10 mouse cellular contexts compared by ENCODE assay signal in the genomic region with DNA sequence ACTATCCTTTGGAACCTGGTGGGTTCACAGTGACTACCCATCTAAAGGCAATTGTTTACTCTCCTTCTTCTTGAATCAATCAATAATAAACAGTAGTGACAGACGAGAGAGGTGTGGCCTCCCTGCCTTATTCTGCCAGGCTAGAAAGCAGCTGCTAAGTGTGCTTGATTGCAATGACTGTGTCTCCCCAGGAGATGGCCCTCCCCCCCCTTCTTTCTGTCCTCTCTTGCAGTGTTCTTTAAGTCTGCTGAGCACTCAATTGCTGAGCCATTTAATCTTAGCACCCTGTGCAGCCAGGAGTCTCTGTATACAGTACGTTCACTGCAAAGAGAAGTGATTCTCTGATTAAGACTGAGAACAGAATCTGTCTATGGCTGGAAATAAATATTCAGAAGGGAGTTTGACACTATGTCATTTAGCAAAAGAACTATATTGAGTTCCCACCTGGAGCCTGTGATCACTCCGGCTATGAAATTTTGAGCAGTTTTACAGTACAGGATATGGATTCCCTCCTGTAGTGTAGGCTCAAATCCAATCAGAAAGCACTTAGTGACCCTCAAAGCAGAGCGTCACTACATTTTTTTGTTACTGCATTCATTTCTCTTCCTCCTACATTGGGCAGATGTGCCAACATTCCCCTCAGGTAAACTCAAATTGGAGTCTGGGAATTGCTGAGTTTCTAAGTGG. TPM values are rescaled to one million over a fixed set of nuclear protein-coding genes. Genes with fewer than 3 reads are reported as not detected.
DNase-seq lines count a peak whose midpoint lies in the region; ATAC-seq lines count a peak whose summit lies in the region.
"Had no signal": no experiment of that assay in that cellular context is flagged by ENCODE, and none has a peak within 500 bp of the region (broad histone marks: within the 10 kb centered on the region; RNA-seq: fewer than 3 reads in every experiment).

No protein-coding gene starts in this region.

- H3K4me1 ChIP-seq in hindbrain, embryonic 16.5 days (ENCODE audit: control insufficient read depth, insufficient read depth, low read depth, low read length): no peaks in the 10 kb centered on the region
- no peaks in the 10 kb centered on the region for H3K4me1 ChIP-seq in kidney, embryonic 15.5 days

- H3K27ac ChIP-seq in hindbrain, embryonic 16.5 days (ENCODE audit: low read depth, low read length): no peak overlapping the region
- no peak overlapping the region for H3K27ac ChIP-seq in kidney, embryonic 15.5 days

- H3K4me2 ChIP-seq in hindbrain, embryonic 16.5 days (ENCODE audit: low read length): no peak overlapping the region
- no peak overlapping the region for H3K4me2 ChIP-seq in kidney, embryonic 15.5 days

- no peaks in the 10 kb centered on the region for H3K27me3 ChIP-seq in hindbrain, embryonic 16.5 days (replicated peaks; ENCODE audit: control insufficient read depth, insufficient read depth, low read length)
- H3K27me3 ChIP-seq in splenic B cell, adult 2 months (ENCODE audit: control insufficient read depth, insufficient read depth, low read length, poor library complexity, severe bottlenecking): no peaks in the 10 kb centered on the region
- no peaks in the 10 kb centered on the region for H3K27me3 ChIP-seq in kidney, embryonic 15.5 days

- WGBS in hindbrain, embryonic 16.5 days: 63% methylated on average over 4 of the region's 4 CpGs
- 76% methylated on average over 4 of the region's 4 CpGs for whole genome bisulfite sequencing in kidney, embryonic 15.5 days

- DNase-seq in left cerebral cortex, postnatal 25 days (ENCODE audit: low spot score in 2 of 2): peak; percentile 10 to 23
- DNase-seq in left cerebral cortex, postnatal 36 days (ENCODE audit: low spot score in 2 of 2): no peak
- peak; percentile 74 for DNase-seq in brain, adult 2 months (ENCODE audit: low read depth, low spot score)
- DNase-seq in splenic B cell, adult 2 months (ENCODE audit: low read depth, low spot score): peak; percentile 3
- DNase-seq in heart, postnatal 14 days: no peak
- DNase-seq in B cell, adult 2 months: no peak
- DNase-seq: adrenal gland, postnatal 25 days had no signal

- ATAC-seq in hindbrain, embryonic 16.5 days: peak; percentile 95
- no peak for ATAC-seq in kidney, embryonic 15.5 days (replicated peaks; ENCODE audit: low FRiP score)

- H3K36me3 ChIP-seq in hindbrain, embryonic 16.5 days (ENCODE audit: control insufficient read depth, insufficient read depth, low read length): no peaks in the 10 kb centered on the region
- no peaks in the 10 kb centered on the region for H3K36me3 ChIP-seq in splenic B cell, adult 2 months (ENCODE audit: control insufficient read depth, insufficient read depth, low read length, poor library complexity, severe bottlenecking)
- H3K36me3 ChIP-seq in kidney, embryonic 15.5 days: no peaks in the 10 kb centered on the region

- H3K4me3 ChIP-seq in hindbrain, embryonic 16.5 days (ENCODE audit: low read length): no peak overlapping the region
- H3K4me3 ChIP-seq in kidney, embryonic 15.5 days (replicated peaks): no peak overlapping the region

- H3K9me3 ChIP-seq in hindbrain, embryonic 16.5 days (ENCODE audit: control insufficient read depth, low read length): no peaks in the 10 kb centered on the region
- H3K9me3 ChIP-seq in kidney, embryonic 15.5 days (replicated peaks): no peaks in the 10 kb centered on the region

- H3K9ac ChIP-seq in hindbrain, embryonic 16.5 days (ENCODE audit: low read depth, low read length): no peak overlapping the region
- no peak overlapping the region for H3K9ac ChIP-seq in kidney, embryonic 15.5 days

- intact Hi-C loops in left cerebral cortex, postnatal 25 days (cut with DNase I): no loop called here
- intact Hi-C loops in left cerebral cortex, postnatal 36 days (cut with DNase I): loop anchor here (10.0 kb wide), 1 partner anchor 1265 kb away; no protein-coding TSS in a partner anchor
- intact Hi-C loops in heart, postnatal 14 days (cut with DNase I): no loop called here

RNA-seq across cellular contexts. Expression of a gene that starts 32.8 kb away (rescaled TPM):
- total RNA-seq in left cerebral cortex, postnatal 25 days (2021): under 1 TPM; 0.46 to 0.85 TPM
- under 1 TPM; 0.62 to 0.95 TPM for total RNA-seq in left cerebral cortex, postnatal 36 days (2021)
- 4.2 and 4.5 TPM in 2 replicates for polyA plus RNA-seq in hindbrain, embryonic 16.5 days (2015; fragmentation: Nextera tagmentation; extraction: Ambion mirVana)
- under 1 TPM in 1 of 2 experiments, not detected in 1; 0.05 TPM for total RNA-seq in heart, postnatal 14 days (2021)
- 0.44 and 0.78 TPM in 2 replicates for polyA plus RNA-seq in kidney, embryonic 15.5 days (2015; fragmentation: Nextera tagmentation; extraction: Ambion mirVana)
- total RNA-seq: liver, adult 2 months had no signal
- polyA plus RNA-seq: liver, adult 2 months had no signal

Comparison
In these comparisons a context has a peak if more than half of its experiments do, and no peak if none do; other contexts are left out.
1. DNase-seq: peak in left cerebral cortex, postnatal 25 days (2 of 2), brain, adult 2 months (single experiment) and splenic B cell, adult 2 months (single experiment); none in left cerebral cortex, postnatal 36 days (0 of 2), heart, postnatal 14 days (0 of 2) and B cell, adult 2 months (0 of 2).